Mouse (Mus musculus): ENCODE measurements around the gene Tmem94.

DNA sequence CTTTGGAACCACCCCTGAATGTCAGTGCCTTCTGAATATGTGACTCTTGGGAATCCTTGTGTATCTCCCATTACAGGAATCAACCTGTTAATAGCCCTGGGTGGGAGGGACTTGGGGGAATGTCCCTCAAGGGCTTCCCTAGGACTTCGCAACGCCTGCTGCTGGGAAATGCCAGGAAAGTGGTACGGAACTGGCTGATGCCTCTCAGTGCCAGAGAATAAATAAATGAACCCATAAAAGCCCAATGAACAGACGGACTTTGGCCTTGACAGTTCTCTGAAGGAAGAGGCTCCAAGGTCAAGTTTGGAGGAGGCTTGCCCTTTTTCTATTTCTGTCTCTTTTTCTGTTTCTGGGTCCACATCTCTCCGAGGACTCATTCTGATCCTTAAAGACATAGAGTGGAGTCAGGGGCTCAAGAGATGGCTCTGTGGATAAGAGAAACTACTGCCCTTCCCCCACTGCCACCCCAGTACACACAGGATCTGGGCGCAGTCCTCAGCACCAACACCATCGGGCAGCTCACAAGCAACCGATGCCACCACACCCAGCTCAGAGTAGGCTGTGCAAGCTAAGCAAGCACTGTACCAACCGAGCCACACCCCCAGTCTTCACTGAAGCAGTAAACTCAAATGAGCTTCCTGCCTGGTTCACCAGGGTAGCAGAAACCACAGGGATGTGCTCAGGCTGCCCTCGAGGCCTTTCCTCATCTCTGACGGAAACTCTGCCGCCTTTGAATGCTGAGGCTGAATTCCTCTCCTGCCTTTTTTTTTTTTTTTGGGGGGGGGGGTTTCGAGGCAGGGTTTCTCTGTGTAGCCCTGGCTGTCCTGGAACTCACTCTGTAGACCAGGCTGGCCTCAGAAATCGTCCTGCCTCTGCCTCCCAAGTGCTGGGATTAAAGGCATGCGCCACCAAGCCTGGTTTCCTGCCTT, 48.6 kb upstream of the Tmem94 start:
- TF ChIP-seq CTCF (IDR thresholded peaks at IDR 0.05; ENCODE audit: borderline replicate concordance, control insufficient read depth, extremely low read depth, insufficient read depth, low read length, poor library complexity): no peak
- TF ChIP-seq POLR2A (IDR thresholded peaks at IDR 0.05; ENCODE audit: control insufficient read depth, extremely low read depth, insufficient read depth, low read length, poor library complexity): no peak

All from thymus, adult 2 months (tissue).